Mouse (Mus musculus): ENCODE data around the gene Olfr718-ps1.
A peak's percentile ranks its signal among the peaks of the same experiment; 100 is the strongest.

Gene Olfr718-ps1

DNA sequence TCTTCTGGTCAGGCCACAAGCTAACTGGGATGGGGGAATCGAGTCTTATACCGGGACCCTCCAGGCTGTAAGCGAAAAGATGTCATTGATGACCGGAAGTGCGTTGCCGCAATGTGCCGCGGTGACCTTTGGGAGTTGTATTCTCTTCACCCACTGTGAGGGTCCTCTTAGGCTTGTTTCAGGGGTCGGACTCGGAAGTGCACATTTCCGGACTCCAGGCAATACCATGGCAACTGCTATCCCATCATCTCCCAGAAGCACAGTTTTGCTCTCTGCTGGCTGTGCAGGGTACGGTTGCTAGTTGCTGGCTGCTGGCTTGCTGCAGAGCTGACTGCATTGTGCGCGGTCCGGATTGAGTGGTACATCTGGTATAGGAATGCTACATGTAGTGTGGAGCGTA is 18.3 kb downstream of the Olfr718-ps1 start:
- DNase-seq (ENCODE audit: inconsistent age in 2 of 2, low spot score in 1 of 2): no peak

DNA sequence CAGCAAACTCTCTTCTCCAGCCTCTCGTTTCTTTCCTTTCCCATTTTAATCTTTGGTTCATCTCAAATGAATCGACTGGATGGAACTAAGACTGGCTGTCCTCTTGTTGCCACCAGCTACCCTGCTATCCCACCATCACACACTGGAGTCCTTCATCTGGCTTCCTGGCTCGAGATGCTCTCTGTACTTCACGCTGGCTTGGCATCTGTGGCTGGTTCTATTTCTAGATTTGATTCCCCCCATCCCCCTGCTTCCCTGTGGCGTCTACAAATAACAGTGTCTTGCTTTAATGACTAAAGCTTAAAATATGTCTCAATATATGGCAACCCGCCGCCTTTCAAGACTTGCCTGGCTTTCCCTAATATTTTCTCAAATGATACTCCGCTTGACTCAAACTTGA is 19.5 kb downstream of the Olfr718-ps1 start:
- peak in 1 of 2 experiments; percentile 10 for DNase-seq (ENCODE audit: inconsistent age in 2 of 2, low spot score in 1 of 2)

DNA sequence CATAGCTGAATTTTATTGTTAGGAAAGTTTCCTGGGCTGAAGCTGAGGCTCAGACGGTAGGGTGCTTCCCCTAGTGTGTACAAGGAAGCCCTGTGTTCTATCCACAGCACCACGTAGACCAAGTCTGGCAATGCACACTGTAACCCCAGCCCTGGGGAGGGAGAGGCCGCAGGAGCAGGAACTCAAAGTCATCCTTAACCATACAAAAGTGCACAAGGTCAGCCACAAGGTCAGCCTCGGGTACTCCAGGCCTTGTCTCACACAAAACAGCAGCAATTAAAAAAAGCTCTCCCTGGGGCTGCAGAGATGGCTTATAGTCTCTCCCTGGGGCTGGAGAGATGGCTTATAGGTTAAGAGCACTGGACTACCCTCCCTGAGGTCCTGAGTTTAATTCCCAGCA is 20.5 kb downstream of the Olfr718-ps1 start:
- peak in 1 of 2 experiments; percentile 33 for DNase-seq (ENCODE audit: inconsistent age in 2 of 2, low spot score in 1 of 2)

DNA sequence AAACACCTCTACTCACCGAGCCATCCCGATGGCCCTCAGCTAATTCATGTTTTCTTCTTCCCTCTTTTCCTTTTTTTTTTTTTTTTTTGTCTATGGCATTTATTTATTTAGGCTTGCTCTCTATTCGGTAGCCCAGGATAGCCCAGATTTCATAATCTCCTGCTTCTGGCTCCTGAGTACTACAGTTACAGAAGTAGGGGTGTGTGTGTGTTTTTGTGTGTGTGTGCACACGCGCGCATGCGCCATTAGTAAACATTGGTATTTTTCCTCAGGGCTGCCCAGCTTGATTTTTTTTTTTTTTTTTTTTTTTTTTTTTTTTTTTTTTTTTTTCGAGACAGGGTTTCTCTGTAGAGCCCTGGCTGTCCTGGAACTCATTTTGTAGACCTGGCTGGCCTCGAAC is 21.3 kb downstream of the Olfr718-ps1 start:
- no peak for DNase-seq (ENCODE audit: inconsistent age in 2 of 2, low spot score in 1 of 2)

DNA sequence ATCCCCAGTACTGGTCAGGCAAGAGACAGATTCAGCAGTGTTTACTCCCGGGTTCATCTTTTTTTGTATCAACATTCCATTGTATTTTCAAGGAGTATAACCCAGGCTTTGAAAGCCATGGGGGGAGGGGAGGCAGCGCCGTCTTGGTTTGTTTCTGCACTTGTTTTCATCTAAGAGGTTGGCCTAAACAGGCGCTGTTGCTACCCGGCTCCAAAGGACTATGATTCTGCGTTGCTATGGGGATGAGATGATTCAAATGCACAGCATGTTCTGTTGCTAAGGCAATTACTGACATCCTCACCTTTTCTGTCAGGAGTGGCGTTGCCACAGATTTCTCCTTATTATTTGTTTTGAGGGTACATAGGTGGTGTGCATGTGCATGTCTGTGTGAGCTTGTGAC is 21.8 kb downstream of the Olfr718-ps1 start:
- DNase-seq (ENCODE audit: inconsistent age in 2 of 2, low spot score in 1 of 2): no peak

DNA sequence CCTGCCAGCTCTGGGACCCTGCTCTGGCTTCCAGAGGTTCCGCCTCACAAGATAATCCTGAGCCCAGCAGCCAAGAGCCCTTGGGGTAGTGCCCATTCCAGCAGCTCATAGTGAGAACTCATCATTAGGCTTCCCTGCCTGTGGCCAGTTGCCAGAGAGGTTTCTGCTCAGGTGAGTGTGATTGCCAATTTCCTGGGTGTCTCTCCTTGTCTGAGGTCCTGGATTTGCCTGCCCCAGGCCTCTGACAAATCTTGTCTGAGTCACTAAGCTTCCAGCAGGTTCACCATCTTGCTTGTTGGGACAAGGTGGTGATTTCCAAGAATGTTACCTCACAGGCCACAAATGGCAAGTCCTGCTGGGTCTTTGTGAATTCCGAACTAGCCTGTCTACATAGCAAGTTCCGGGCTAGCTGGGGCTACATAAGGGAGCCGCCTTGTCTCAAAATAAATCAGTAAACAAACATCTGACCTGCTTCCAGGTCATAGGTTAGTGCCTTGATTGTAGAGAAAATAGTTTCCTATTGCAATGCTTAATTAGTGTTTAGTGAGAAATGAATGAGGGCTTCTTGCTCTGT is 22.5 kb downstream of the Olfr718-ps1 start:
- DNase-seq (ENCODE audit: inconsistent age in 2 of 2, low spot score in 1 of 2): no peak

DNA sequence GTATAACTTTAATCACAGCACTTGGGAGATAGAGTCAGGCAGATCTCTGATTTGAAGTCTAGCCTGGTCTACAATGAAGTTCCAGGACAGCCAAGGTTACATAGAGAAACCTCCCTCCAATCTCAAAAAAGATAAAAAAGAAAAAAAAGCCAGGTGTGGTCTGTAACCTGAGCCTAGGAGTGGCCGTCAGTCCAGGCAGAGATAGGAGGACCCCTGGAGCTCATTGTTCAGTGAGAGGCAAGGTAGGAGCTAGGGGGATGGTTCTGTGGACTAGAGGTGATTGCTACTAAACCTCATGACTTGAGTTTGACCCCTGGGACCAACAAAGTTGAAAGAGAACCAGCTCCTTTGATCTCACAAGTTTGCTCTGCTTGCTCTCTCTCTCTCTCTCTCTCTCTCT is 24.7 kb downstream of the Olfr718-ps1 start:
- no peak for DNase-seq (ENCODE audit: inconsistent age in 2 of 2, low spot score in 1 of 2)

DNA sequence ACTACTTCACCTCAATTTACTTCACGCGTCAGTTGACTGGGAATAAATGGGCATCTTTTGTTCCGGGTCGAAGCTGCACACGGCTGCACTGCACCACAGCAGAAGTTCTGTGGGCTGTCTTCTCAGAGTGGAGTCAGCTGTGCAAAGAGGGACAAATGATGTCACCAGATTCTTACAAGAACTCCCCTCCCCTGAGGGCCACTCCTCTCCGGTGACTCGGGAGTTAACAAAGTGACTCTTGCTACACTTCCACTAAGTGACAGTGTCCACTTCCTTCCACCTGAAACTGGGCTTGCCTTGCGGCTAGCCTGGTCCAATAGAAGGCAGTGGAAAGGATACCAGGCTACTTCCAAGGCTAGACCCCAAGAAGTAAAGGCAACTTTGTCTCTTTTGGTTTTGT is 25.3 kb downstream of the Olfr718-ps1 start:
- DNase-seq (ENCODE audit: inconsistent age in 2 of 2, low spot score in 1 of 2): no peak

DNA sequence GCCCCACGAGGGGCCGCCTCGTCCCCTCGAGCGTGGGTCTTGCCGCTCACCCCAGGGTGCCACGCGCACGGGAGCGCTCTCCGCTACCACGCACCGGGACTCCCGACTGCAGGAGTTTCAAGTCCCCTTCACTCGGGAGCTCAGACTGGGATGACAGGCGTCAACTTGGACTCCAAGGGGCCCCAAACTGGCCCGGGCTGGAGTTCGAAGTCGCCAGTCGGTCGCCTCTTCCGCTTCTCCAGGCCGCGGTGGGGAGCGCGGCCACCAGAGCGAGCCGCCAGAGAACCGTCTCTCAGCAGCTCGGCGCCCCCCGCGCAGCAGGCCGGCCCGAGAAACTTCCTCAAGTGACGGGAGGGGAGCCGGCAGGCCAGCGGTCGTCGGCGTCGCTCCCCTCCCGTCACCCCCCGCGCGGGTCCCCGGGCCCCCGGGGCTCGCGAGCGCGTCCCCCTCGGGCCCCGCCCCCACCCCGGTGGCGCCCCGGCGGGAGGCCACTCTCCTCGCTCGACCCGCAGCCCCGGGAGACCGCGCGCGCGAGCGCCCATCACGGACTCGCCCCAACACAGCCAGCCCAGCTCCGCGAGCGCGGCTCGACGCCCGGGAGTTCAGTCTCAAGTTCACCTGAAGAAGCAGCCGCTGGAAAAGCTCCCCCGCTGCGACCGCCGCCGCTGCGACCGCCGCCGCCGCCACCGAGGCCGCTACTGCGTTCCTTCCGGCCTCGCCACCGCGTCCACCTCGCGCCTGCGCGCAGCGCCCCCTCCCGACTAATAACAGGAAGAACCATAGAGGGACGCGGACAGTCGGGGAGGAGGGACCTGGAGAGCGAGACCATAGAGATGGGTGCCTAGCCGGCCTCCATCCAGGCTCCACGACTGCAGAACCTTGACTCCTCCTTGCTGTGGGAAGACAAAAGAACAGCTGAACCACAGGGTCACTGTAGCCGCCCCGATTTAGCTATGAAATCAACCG is 34.8 kb downstream of the Olfr718-ps1 start, which contains the start of gene Rnf216:
Gene Rnf216 (minus strand): TSS at position 714 of the 966 bp plus-strand sequence.
- peak; percentile 94 to 98 for DNase-seq (ENCODE audit: inconsistent age in 2 of 2, low spot score in 1 of 2)

DNA sequence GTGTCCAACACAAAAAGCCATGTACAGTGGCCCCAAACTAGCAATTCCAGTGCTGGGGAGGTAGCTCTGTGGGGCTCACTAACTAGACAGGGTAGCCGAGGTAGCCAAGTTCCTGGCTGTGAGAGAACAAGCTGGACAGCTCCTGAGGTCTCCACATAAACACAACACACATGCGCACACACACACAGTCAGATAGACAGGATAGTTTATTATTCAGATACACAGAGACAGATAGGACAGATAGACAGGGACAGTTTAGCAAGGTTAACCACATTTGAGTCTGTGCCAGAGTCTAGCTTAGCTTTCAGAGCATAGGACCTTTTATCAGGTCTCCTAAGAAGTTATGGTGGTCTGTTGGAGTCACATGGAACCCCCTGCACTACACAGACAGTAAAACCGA is 40.5 kb downstream of the Olfr718-ps1 start:
- DNase-seq (ENCODE audit: inconsistent age in 2 of 2, low spot score in 1 of 2): peak in 1 of 2 experiments; percentile 60

DNA sequence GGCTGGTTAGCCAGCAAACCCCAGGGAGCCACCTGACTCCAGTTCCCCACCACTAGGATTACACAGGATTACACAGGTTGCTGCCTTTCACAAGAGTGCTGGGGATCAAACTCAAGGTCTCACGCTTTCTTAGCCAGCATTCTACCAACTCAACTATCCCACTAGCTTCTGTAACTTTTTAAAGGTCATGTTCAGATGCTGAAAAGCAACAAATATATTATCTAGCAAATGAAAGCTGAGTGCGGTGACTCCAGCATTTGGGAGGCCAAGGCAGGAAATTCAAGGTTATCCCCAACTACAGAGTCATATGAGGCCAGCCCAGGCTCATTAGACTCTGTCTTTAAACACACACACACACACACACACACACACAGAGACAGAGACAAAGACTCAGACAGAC is 44.1 kb downstream of the Olfr718-ps1 start:
- DNase-seq (ENCODE audit: inconsistent age in 2 of 2, low spot score in 1 of 2): peak; percentile 56 to 85

DNA sequence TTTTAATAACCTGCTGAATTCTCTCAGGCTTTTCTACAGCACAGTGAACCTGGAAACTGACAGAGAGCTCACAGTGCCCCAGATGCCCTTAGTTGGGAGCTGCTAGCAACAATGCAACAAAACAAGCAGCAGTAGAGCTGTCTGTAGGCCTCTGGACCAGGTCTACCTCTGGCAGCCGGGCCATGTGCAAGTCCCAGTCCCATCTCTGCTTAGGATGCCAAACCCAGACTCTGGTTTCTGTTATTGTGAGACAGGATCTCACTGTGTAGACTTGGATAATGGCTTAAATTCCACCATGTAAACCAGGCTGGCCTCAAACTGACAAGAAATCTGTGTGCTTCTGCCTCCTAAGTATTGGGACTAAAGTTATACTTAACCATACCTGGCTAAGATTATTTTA is 45.8 kb downstream of the Olfr718-ps1 start:
- no peak for DNase-seq (ENCODE audit: inconsistent age in 2 of 2, low spot score in 1 of 2)

DNA sequence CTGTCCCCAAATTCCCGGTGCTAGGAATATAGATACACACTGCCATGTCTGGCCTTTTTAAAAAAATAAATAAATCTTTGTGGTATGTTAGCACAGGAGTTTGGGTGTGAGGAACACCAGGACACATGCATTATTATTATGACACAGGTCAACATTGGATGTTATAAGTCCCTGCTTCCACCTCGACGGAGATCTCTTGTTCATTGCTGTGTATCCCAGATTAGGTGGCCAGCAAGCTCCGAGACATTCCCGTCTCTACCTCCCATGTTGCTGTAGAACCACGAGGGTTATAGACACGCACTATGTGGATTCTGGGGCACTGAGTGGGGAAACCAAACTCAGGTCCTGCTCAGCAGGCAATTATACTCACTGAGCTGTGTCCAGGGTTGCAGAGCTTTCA is 52.1 kb downstream of the Olfr718-ps1 start:
- DNase-seq (ENCODE audit: inconsistent age in 2 of 2, low spot score in 1 of 2): no peak

DNA sequence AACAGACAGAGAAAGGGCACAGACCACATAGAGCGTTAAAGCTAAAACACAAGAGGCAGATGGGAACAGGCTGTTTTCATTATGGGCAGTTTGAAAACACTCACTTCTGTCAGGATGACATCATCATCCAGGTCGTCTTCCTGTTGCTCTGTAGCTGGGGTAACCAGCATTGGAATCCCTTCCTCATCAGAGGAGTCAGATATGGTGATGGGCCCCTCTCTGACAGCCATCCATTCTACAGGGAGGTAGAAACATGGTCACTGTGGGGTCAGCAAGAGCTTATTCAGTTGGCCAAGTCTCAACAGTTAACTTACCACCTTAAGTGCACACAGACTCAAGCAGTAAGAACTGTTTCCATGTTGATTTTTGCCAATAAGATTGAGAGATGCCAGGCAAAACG is 54.5 kb downstream of the Olfr718-ps1 start:
- DNase-seq (ENCODE audit: inconsistent age in 2 of 2, low spot score in 1 of 2): no peak

DNA sequence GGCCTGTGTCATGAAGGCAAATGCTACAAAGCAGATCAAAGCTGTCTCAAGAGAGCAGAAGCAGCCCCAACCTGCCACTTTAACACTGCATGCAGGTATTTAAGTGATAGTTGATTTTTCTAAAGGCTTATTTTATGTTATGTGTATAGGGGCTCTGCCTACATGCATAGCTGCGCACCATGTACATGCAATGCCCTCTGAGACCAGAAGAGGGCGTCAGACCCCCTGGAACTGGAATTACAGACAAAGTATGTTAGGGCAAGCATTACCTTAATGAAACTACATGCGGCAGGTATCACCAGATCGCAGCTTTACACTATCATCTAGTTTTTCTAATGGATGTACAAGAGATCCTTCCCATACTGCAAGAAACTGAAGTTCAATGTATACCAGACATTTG is 62.5 kb downstream of the Olfr718-ps1 start:
- peak; percentile 40 to 82 for DNase-seq (ENCODE audit: inconsistent age in 2 of 2, low spot score in 1 of 2)
